8 mouse cellular contexts compared by ENCODE assay signal in the genomic region with DNA sequence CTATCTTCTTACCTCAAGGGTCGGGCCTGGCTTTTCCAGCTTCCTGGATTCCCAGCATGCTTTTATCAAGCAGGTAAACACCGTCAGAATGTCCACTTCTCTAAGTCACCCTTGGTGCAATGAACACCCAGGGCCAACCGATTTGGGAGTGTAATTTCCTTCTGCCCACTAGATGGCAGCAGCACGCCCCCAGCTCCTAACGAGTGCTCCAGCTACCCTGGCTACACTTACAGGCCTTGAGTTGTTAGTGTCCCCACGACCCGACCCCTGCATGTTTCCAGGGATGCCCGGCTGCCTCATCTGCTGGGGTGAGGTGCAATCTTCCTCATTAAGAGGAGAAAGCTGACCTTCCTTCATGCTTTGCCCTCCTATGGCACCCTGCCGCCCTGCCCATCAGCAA. TPM values are rescaled to one million over a fixed set of nuclear protein-coding genes. Genes with fewer than 3 reads are reported as not detected.
DNase-seq lines count a peak whose midpoint lies in the region; ATAC-seq and TF ChIP-seq lines count a peak whose summit lies in the region.

No protein-coding gene starts in this region.

- intact Hi-C loops in left cerebral cortex, postnatal 4 days (cut with DNase I) = no loop called here

- peak; percentile 45 for DNase-seq in left cerebral cortex, postnatal 4 days
- no peak for DNase-seq in left cerebral cortex, adult 11 months (ENCODE audit: low spot score)
- DNase-seq in MEL (ENCODE audit: low read depth, low spot score) = peak; percentile 56
- peak; percentile 51 for DNase-seq in c-Kit-positive CD71-positive TER-119-positive erythroid progenitor cells, embryonic 14.5 days (ENCODE audit: low spot score)
- peak; percentile 77 for DNase-seq in forebrain, postnatal 0 days
- DNase-seq in limb, embryonic 11.5 days (ENCODE audit: low spot score) = peak; percentile 83
- peak; percentile 64 for DNase-seq in midbrain, postnatal 0 days (ENCODE audit: low spot score)
- no peak for DNase-seq in frontal cortex, postnatal 14 days (ENCODE audit: low spot score in 2 of 2)

- H3K9ac ChIP-seq in MEL (ENCODE audit: control insufficient read depth, low read depth, low read length, poor library complexity, severe bottlenecking) = no peak overlapping the region
- H3K9ac ChIP-seq in forebrain, postnatal 0 days = no peak overlapping the region
- H3K9ac ChIP-seq in limb, embryonic 11.5 days (ENCODE audit: low read length) = no peak overlapping the region
- no peak overlapping the region for H3K9ac ChIP-seq in midbrain, postnatal 0 days (replicated peaks; ENCODE audit: low read length, poor library complexity, severe bottlenecking)

- no peak for TF ChIP-seq EP300 in MEL (IDR thresholded peaks at IDR 0.05; ENCODE audit: low read depth in 1 of 2, low read length in 2 of 2)

- peak; percentile 53 to 81 (median 64) for TF ChIP-seq CTCF in MEL (IDR thresholded peaks at IDR 0.05 in 2 of 3, conservative IDR thresholded peaks at IDR 0.05 in 1 of 3; ENCODE audit: control insufficient read depth in 1 of 3, insufficient read depth in 1 of 3, low read depth in 2 of 3, low read length in 3 of 3, poor library complexity in 1 of 3, severe bottlenecking in 1 of 3)
- TF ChIP-seq CTCF in forebrain, postnatal 0 days (IDR thresholded peaks at IDR 0.05; ENCODE audit: low read depth) = peak; percentile 90
- TF ChIP-seq CTCF in midbrain, postnatal 0 days (IDR thresholded peaks at IDR 0.05) = peak; percentile 88

- 15% methylated on average over 9 of the region's 9 CpGs for WGBS in forebrain, postnatal 0 days
- 16% methylated on average over 9 of the region's 9 CpGs for WGBS in limb, embryonic 11.5 days
- WGBS in midbrain, postnatal 0 days = 17% methylated on average over 9 of the region's 9 CpGs

- no peak overlapping the region for H3K4me3 ChIP-seq in MEL (ENCODE audit: control insufficient read depth in 1 of 2, insufficient read depth in 1 of 2, low read depth in 2 of 2, low read length in 2 of 2)
- H3K4me3 ChIP-seq in forebrain, postnatal 0 days (ENCODE audit: low read depth, low read length) = no peak overlapping the region
- H3K4me3 ChIP-seq in limb, embryonic 11.5 days (ENCODE audit: low read depth, low read length) = no peak overlapping the region
- H3K4me3 ChIP-seq in midbrain, postnatal 0 days (ENCODE audit: low read depth, low read length) = no peak overlapping the region

- H3K9me3 ChIP-seq in MEL (replicated peaks; ENCODE audit: insufficient read depth, low read length) = no peaks in the 10 kb centered on the region
- H3K9me3 ChIP-seq in forebrain, postnatal 0 days (ENCODE audit: low read length) = no peaks in the 10 kb centered on the region
- no peaks in the 10 kb centered on the region for H3K9me3 ChIP-seq in limb, embryonic 11.5 days (ENCODE audit: control insufficient read depth, low read length)
- no peaks in the 10 kb centered on the region for H3K9me3 ChIP-seq in midbrain, postnatal 0 days (ENCODE audit: low read length)

- H3K27me3 ChIP-seq in MEL (ENCODE audit: control insufficient read depth in 1 of 2, insufficient read depth in 2 of 2, low read length in 2 of 2) = no peaks in the 10 kb centered on the region
- no peaks in the 10 kb centered on the region for H3K27me3 ChIP-seq in forebrain, postnatal 0 days (ENCODE audit: insufficient read depth, low read length)
- H3K27me3 ChIP-seq in limb, embryonic 11.5 days (ENCODE audit: control insufficient read depth, insufficient read depth, low read length) = 0 out of 2 replicates have a peak, but pooled peaks cover 3% of the 10 kb centered on the region
- no peaks in the 10 kb centered on the region for H3K27me3 ChIP-seq in midbrain, postnatal 0 days (ENCODE audit: insufficient read depth, low read length)

- no peak overlapping the region for H3K4me2 ChIP-seq in forebrain, postnatal 0 days (ENCODE audit: low read depth)
- no peak overlapping the region for H3K4me2 ChIP-seq in limb, embryonic 11.5 days (ENCODE audit: low read depth, severe bottlenecking)
- H3K4me2 ChIP-seq in midbrain, postnatal 0 days (ENCODE audit: low read depth, low read length, poor library complexity, severe bottlenecking) = no peak overlapping the region

- no peaks in the 10 kb centered on the region for H3K4me1 ChIP-seq in MEL (ENCODE audit: control insufficient read depth in 1 of 2, insufficient read depth in 2 of 2, low read length in 2 of 2)
- no peaks in the 10 kb centered on the region for H3K4me1 ChIP-seq in forebrain, postnatal 0 days (ENCODE audit: insufficient read depth)
- H3K4me1 ChIP-seq in limb, embryonic 11.5 days (ENCODE audit: control insufficient read depth, insufficient read depth, low read length) = peaks cover 17% of the 10 kb centered on the region
- no peaks in the 10 kb centered on the region for H3K4me1 ChIP-seq in midbrain, postnatal 0 days (ENCODE audit: insufficient read depth, low read length)

- no peaks in the 10 kb centered on the region for H3K79me2 ChIP-seq in MEL (ENCODE audit: control insufficient read depth, insufficient read depth, low read length, poor library complexity)

- no peak; the same call in none of the 2 replicates for TF ChIP-seq RAD21 in MEL (IDR thresholded peaks at IDR 0.05; ENCODE audit: low read depth, low read length)

- H3K27ac ChIP-seq in MEL (ENCODE audit: control insufficient read depth, low read depth, low read length) = no peak overlapping the region
- no peak overlapping the region for H3K27ac ChIP-seq in forebrain, postnatal 0 days (ENCODE audit: low read depth, low read length)
- no peak overlapping the region for H3K27ac ChIP-seq in limb, embryonic 11.5 days (replicated peaks; ENCODE audit: low read depth, low read length)
- H3K27ac ChIP-seq in midbrain, postnatal 0 days (ENCODE audit: low read depth, low read length) = no peak overlapping the region

- TF ChIP-seq POLR2A in MEL (IDR thresholded peaks at IDR 0.05; ENCODE audit: control insufficient read depth in 1 of 2, insufficient read depth in 1 of 2, low read depth in 1 of 2, low read length in 2 of 2, poor library complexity in 1 of 2) = no peak

- no peaks in the 10 kb centered on the region for H3K36me3 ChIP-seq in MEL (ENCODE audit: control insufficient read depth in 1 of 2, insufficient read depth in 2 of 2, low read length in 2 of 2)
- H3K36me3 ChIP-seq in forebrain, postnatal 0 days (ENCODE audit: insufficient read depth) = no peaks in the 10 kb centered on the region
- no peaks in the 10 kb centered on the region for H3K36me3 ChIP-seq in limb, embryonic 11.5 days (ENCODE audit: control insufficient read depth, insufficient read depth, low read length)
- H3K36me3 ChIP-seq in midbrain, postnatal 0 days (ENCODE audit: insufficient read depth, low read length) = no peaks in the 10 kb centered on the region

- peak; percentile 45; the same call in 1 of the 2 replicates for ATAC-seq in forebrain, postnatal 0 days
- ATAC-seq in limb, embryonic 11.5 days (ENCODE audit: insufficient number of reproducible peaks, low FRiP score, low TSS enrichment, low read depth) = peak; percentile 29; the same call in 1 of the 2 replicates
- peak; percentile 34; the same call in 1 of the 2 replicates for ATAC-seq in midbrain, postnatal 0 days (ENCODE audit: low FRiP score)

TF ChIP-seq in MEL, 35 proteins besides CTCF, POLR2A, EP300 and RAD21:
- no peak for TF ChIP-seq TCF12 (IDR thresholded peaks at IDR 0.05; ENCODE audit: low read depth, low read length)
- TF ChIP-seq ZC3H11A (IDR thresholded peaks at IDR 0.05; ENCODE audit: low read depth, low read length) = no peak
- no peak for TF ChIP-seq KAT2A (conservative IDR thresholded peaks at IDR 0.05; ENCODE audit: low read depth, low read length)
- no peak for TF ChIP-seq NELFE (IDR thresholded peaks at IDR 0.05; ENCODE audit: low read depth, low read length)
- no peak for TF ChIP-seq SIN3A (IDR thresholded peaks at IDR 0.05; ENCODE audit: low read length)
- no peak for TF ChIP-seq MYB (IDR thresholded peaks at IDR 0.05; ENCODE audit: low read depth, low read length)
- TF ChIP-seq RCOR1 (IDR thresholded peaks at IDR 0.05; ENCODE audit: low read depth, low read length) = no peak
- TF ChIP-seq MYC (IDR thresholded peaks at IDR 0.05; ENCODE audit: low read depth, low read length) = no peak
- no peak for TF ChIP-seq E2F4 (IDR thresholded peaks at IDR 0.05; ENCODE audit: borderline replicate concordance, low read depth, low read length)
- no peak for TF ChIP-seq MAZ (IDR thresholded peaks at IDR 0.05; ENCODE audit: low read depth, low read length)
- no peak for TF ChIP-seq ETS1 (IDR thresholded peaks at IDR 0.05; ENCODE audit: low read depth, low read length)

RNA-seq across cellular contexts. Expression of a gene that starts 51.2 kb away (rescaled TPM):
- total RNA-seq in left cerebral cortex, postnatal 4 days (2021) = 10 to 100 TPM; 21.2 to 23.7 TPM
- total RNA-seq in MEL (2012; rRNA removed) = 22.4 and 24.7 TPM in 2 replicates
- polyA plus RNA-seq in MEL (2012; ENCODE audit: insufficient read depth in 1 of 2, insufficient read length in 2 of 2, low read depth in 1 of 2, low replicate concordance in 2 of 2, missing spikeins in 1 of 2) = 10 to 100 TPM in 1 of 2 experiments, not detected in 1; 35.8 TPM
- 26.0 and 32.3 TPM in 2 replicates for total RNA-seq in forebrain, postnatal 0 days (2014; rRNA removed)
- polyA plus RNA-seq in forebrain, postnatal 0 days (2015; fragmentation: Nextera tagmentation; extraction: Ambion mirVana) = 27.6 and 29.6 TPM in 2 replicates
- polyA plus RNA-seq in limb, embryonic 11.5 days (2014; fragmentation: Nextera tagmentation; extraction: Ambion mirVana) = 45.0 and 45.3 TPM in 2 replicates
- 37.9 and 57.7 TPM in 2 replicates for total RNA-seq in midbrain, postnatal 0 days (2014; rRNA removed)
- 33.5 and 34.2 TPM in 2 replicates for polyA plus RNA-seq in midbrain, postnatal 0 days (2015; fragmentation: Nextera tagmentation; extraction: Ambion mirVana)

Comparison
In these comparisons a context has a peak if more than half of its experiments do, and no peak if none do; other contexts are left out.
1. DNase-seq: peak in left cerebral cortex, postnatal 4 days (single experiment), MEL (single experiment), c-Kit-positive CD71-positive TER-119-positive erythroid progenitor cells, embryonic 14.5 days (single experiment), forebrain, postnatal 0 days (single experiment), limb, embryonic 11.5 days (single experiment) and midbrain, postnatal 0 days (single experiment); none in left cerebral cortex, adult 11 months (single experiment) and frontal cortex, postnatal 14 days (0 of 2).
2. Peak in every context shown above with its lines, with median percentiles within 50 percentile points of each other: CTCF ChIP-seq and ATAC-seq.